Mouse (Mus musculus): ENCODE data around the gene Sema4c. TPM values are rescaled to one million over a fixed set of nuclear protein-coding genes. Genes with fewer than 3 reads are reported as not detected.

Sema4c gene
- 60.2 and 63.2 TPM in 2 replicates for polyA plus RNA-seq (2012; rRNA removed)

DNA sequence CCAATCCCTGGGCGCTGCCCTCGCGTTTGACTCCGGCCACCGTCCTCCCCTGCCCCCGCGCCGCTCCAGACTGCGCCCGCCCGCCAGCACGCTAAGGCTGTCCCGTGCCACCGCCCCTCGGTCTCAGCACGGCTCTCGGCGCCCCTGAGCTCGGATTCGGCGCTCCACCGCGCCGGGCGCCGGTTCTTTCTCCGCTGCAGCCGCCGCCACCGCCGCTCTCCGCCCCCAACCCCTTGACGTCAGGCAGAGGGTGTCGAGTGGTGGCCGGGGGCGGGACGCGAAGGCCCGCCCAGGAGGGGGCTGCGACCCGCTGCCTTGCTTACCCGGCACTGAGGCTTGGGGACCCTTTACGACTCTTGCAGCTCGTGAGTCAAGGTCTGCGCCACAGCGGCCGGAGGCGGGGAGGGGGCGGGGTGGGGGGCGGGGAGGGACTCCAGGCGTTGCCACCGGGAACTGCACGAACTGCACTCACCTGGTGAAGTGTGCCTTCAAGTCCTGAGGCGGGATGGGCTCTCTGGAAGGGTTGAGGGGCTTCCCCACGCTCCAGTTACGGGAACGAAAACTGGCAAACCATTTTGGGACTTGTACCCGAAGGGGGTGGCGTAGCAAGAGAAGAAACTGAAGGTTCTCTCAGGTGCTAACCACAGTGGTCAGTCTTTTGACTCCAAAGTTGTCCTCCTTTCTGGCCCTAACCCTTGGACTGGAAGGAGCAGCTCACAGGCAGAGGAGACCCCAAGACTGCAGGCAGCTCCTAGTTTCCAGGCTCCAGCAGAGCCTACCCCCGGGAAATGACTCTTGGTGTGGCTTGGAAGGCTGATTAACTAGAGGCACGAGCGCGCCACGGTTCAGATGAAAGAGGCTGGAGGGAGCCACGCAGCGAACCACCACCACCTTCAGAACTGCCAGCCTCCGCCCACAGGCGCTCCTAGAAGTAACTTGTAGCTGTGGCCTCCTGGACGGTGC, at the start of gene Sema4c:
Gene Sema4c (minus strand): TSS at position 319 of the 963 bp plus-strand sequence.

DNA sequence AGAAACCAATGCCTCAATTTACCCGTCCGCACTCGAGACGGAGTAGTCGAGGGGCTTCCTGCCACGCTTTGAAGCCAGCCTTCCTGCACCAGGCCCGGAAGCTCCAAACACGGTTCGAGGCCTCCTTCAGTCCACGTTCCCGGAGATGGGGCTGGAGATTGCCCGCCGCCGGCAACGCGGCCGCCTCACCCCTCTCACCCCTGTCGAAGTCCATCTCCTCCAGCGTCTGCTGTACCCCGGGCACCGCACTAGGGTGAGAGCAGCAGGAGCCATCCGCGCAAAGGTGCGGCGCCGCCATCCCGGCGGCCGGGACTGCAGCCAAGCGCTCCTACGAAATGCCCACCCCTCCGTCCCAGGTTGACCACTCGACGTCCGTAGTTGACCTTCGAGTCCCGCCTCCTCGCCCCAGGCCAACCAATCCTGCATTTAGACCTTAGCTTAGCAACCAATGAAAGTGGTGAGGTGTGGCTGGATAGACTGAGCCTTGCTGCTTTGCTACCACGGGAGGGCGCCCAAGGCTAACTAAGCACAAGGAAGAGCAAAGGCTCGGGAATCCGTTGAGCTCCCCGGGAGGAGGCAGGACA, 11.2 kb downstream of the Sema4c start, which contains the start of gene Ankrd39:
Gene Ankrd39 (minus strand): TSS at position 558 of the 584 bp plus-strand sequence.

DNA sequence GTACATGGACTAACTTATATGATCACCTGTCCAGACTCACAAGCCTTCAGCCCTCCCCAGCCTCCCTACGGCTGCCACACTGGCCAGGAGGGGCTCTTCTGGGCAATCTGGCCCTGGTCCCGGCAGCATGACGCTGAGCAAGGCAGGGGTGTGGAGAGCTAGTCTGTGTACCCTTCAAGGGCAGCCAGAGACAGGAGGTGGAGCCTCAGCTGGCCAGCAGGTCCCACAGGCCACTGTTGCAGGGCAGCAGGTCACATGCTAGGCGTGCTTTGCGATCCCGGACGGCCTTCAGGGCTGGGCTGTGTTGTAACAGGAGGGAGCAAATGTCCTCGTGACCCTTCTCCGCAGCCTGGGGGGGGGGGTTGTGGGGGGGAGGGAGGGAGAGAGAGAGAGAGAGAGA, 19.0 kb downstream of the Sema4c start, which contains the start of gene Gm42417:
Gene Gm42417 (minus strand): TSS at position 244 of the 400 bp plus-strand sequence.

DNA sequence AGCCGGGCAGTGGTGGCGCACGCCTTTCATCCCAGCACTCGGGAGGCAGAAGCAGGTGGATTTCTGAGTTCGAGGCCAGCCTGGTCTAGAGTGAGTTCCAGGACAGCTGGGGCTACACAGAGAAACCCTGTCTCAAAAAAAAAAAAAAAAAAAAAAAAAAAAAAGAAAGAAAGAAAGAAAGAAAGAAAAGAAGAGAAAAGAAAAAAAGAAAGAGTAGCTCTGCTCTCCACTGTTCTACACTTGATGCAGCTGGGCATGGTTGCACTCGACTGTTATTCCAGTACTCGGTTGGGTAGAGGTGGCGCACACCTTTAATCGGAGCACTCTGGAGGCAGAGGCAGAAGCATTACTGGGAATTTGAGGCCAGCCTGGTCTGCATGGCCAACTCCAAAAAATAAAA, 21.4 kb downstream of the Sema4c start, which contains the start of gene Ankrd23:
Gene Ankrd23 (minus strand): TSS at position 101 of the 400 bp plus-strand sequence.

DNA sequence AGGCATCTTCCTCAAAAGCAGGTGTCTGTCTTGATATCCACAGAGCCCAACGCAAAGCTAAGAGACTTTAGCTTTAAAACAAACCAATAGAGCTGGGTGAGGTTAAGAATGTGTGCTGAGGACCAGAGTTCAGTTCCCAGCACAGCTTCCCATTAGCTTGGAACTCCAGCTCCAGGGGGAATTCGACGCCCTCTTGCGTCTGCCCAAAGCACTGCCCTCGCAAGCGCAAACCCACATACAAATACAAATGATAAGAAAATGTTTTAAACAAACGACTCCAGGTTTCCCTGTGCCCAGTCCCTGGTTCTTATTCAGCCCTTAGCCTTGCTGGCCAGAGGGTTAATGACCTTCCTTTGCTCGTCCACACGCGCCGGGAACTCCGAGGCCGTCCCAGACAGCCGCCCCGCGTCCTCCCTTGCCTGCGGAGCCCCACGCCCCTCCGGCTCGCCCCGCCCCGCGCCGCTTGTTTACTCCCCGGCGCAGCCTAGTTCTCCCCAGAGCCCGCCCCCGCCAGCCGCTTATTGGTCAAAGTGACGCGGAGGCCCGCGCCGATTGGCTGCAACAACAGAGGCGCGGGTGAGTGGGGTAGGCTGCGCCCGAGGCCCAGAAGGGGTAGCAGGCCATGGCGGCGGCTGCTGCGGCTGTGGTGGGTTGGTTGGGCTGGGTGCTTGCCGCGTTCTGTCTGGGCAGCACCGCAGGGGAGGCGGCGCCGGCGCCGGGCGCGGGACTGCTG, 46.7 kb downstream of the Sema4c start, which contains the start of gene Cnnm3:
Gene Cnnm3 (plus strand): TSS at position 579 of the 733 bp plus-strand sequence.

Other genes with a start within 250 kb of the Sema4c start
- gene Kansl3, start 189.2 kb downstream of the Sema4c start, polyA plus RNA-seq (2012; rRNA removed) = 67.4 and 67.6 TPM in 2 replicates
- 0.06 TPM in 2 replicates for gene Fer1l5, start 186.1 kb downstream of the Sema4c start, polyA plus RNA-seq (2012; rRNA removed)
- 44.0 and 46.1 TPM in 2 replicates for gene Lman2l, start 113.1 kb downstream of the Sema4c start, polyA plus RNA-seq (2012; rRNA removed)
- gene Cnnm4, start 86.7 kb downstream of the Sema4c start, polyA plus RNA-seq (2012; rRNA removed) = 3.6 and 4.3 TPM in 2 replicates
- gene Cnnm3, start 46.5 kb downstream of the Sema4c start, polyA plus RNA-seq (2012; rRNA removed) = 31.5 and 33.1 TPM in 2 replicates
- 18.3 and 20.0 TPM in 2 replicates for gene Ankrd23, start 21.5 kb downstream of the Sema4c start, polyA plus RNA-seq (2012; rRNA removed)
- gene Gm42417, start 18.9 kb downstream of the Sema4c start, polyA plus RNA-seq (2012; rRNA removed) = 0.06 and 0.12 TPM in 2 replicates
- gene Ankrd39, start 10.9 kb downstream of the Sema4c start, polyA plus RNA-seq (2012; rRNA removed) = 18.2 and 20.9 TPM in 2 replicates
- gene Fam178b, start 124.8 kb upstream of the Sema4c start, polyA plus RNA-seq (2012; rRNA removed) = 0.30 and 0.33 TPM in 2 replicates
- gene Cox5b, start 133.1 kb upstream of the Sema4c start, polyA plus RNA-seq (2012; rRNA removed) = 407 and 420 TPM in 2 replicates
- 0.09 and 0.26 TPM in 2 replicates for gene 4933424G06Rik, start 151.8 kb upstream of the Sema4c start, polyA plus RNA-seq (2012; rRNA removed)
- gene Actr1b, start 156.1 kb upstream of the Sema4c start, polyA plus RNA-seq (2012; rRNA removed) = 205 and 209 TPM in 2 replicates
- 0.91 and 0.95 TPM in 2 replicates for gene Zap70, start 203.4 kb upstream of the Sema4c start, polyA plus RNA-seq (2012; rRNA removed)

All from central nervous system, embryonic 14 days (tissue).